Mouse (Mus musculus): ENCODE data around the gene Elmo3. TPM values are rescaled to one million over a fixed set of nuclear protein-coding genes. Genes with fewer than 3 reads are reported as not detected.

Gene Elmo3
- polyA plus RNA-seq, 1 experiment from 2014 or later: 14.8 TPM

DNA sequence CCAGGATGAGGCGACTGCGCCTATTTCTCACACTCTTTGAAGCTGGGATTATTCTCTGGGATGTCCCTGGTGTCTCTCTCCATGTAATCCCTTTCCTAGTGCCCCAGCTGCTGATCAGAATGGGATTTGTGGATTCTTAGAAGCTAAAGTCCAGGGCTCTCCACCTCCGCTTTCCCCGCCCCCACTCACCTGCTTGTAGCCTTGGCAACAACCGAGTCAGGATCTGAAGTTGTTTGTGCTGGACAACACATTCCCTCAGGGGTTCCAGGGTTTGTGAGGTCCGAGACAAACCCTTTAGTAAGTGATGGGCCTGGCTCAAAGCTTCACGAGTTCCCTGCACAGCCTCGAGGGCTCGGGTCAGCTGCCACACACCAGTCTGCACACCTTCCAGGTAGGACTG lies 10.6 kb upstream of the Elmo3 start:
- Histone ChIP-seq H3K36me3 (ENCODE audit: control insufficient read depth, insufficient read depth, low read length) (no peaks in the 10 kb centered on the region; the same call in 1 of the 2 replicates), H3K9me3 (ENCODE audit: control insufficient read depth, low read length) (no peaks in the 10 kb centered on the region), H3K4me1 (replicated peaks; ENCODE audit: control insufficient read depth, insufficient read depth, low read length) (peaks cover 28% of the 10 kb centered on the region), H3K9ac (ENCODE audit: low read length) (peak overlapping the region; percentile 12; the same call in 1 of the 2 replicates), H3K4me2 (ENCODE audit: low read depth, low read length) (peak overlapping the region; percentile 51), H3K27me3 (ENCODE audit: control insufficient read depth, insufficient read depth, low read depth, low read length) (peaks cover 7% of the 10 kb centered on the region), H3K4me3 (ENCODE audit: low read length) (peak overlapping the region; percentile 34), H3K27ac (ENCODE audit: low read length) (no peak overlapping the region)
- no peak for ATAC-seq (ENCODE audit: low read depth)
- WGBS: 56% methylated on average over 9 of the region's 9 CpGs

DNA sequence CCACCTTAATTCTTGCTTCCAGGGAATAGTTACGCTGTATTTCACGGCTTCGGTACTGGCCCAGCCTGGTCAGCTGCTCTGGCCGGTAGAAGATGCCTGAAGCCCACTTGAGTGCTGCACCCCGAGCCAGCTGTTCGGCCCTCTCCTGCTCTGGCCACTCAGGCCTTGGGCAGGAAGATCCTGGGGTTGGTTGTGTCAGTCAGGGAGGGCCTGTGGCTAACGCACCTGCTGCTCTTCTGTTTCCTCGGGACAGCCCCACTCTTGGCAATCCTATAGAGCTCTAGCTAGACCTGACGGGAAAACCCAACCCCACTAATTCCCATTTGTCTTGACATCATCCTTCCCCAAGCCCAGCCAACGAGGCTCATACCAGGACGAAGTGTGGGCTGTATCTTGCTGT lies 10.1 kb upstream of the Elmo3 start:
- H3K36me3 ChIP-seq (ENCODE audit: control insufficient read depth, insufficient read depth, low read length): peaks cover 5% of the 10 kb centered on the region
- no peak for ATAC-seq (ENCODE audit: low read depth)
- H3K27me3 ChIP-seq (ENCODE audit: control insufficient read depth, insufficient read depth, low read depth, low read length): peaks cover 6% of the 10 kb centered on the region
- peak overlapping the region; percentile 12; the same call in 1 of the 2 replicates for H3K9ac ChIP-seq (ENCODE audit: low read length)
- peak overlapping the region; percentile 34 for H3K4me3 ChIP-seq (ENCODE audit: low read length)
- no peaks in the 10 kb centered on the region for H3K9me3 ChIP-seq (ENCODE audit: control insufficient read depth, low read length)
- WGBS: 47% methylated on average over 11 of the region's 11 CpGs
- H3K4me1 ChIP-seq (replicated peaks; ENCODE audit: control insufficient read depth, insufficient read depth, low read length): peaks cover 24% of the 10 kb centered on the region
- H3K4me2 ChIP-seq (ENCODE audit: low read depth, low read length): peak overlapping the region; percentile 51
- peak overlapping the region; percentile 78 for H3K27ac ChIP-seq (ENCODE audit: low read length)

- 46% methylated on average over 11 of the region's 11 CpGs for WGBS
- peak within 1 kb of the TSS; percentile 78 for H3K27ac ChIP-seq (ENCODE audit: low read length)
- peak within 1 kb of the TSS; percentile 12 for H3K9ac ChIP-seq (ENCODE audit: low read length)
- H3K9me3 ChIP-seq (ENCODE audit: control insufficient read depth, low read length): no peaks in the 10 kb centered on the region
- ATAC-seq (ENCODE audit: low read depth): peak; percentile 10; the same call in 1 of the 2 replicates
- H3K4me3 ChIP-seq (ENCODE audit: low read length): peak within 1 kb of the TSS; percentile 83
- peaks cover 17% of the 10 kb centered on the region for H3K4me1 ChIP-seq (replicated peaks; ENCODE audit: control insufficient read depth, insufficient read depth, low read length)
- H3K36me3 ChIP-seq (ENCODE audit: control insufficient read depth, insufficient read depth, low read length): peaks cover 10% of the 10 kb centered on the region
- H3K4me2 ChIP-seq (ENCODE audit: low read depth, low read length): peak within 1 kb of the TSS; percentile 98
- H3K27me3 ChIP-seq (ENCODE audit: control insufficient read depth, insufficient read depth, low read depth, low read length): no peaks in the 10 kb centered on the region
Observed at GRCm38 (mm10) chr8:105295895-105296573, 9.4 kb upstream of the Elmo3 start, which contains the start of gene Exoc3l. TSS of gene Exoc3l (minus strand) at chr8:105296101.

DNA sequence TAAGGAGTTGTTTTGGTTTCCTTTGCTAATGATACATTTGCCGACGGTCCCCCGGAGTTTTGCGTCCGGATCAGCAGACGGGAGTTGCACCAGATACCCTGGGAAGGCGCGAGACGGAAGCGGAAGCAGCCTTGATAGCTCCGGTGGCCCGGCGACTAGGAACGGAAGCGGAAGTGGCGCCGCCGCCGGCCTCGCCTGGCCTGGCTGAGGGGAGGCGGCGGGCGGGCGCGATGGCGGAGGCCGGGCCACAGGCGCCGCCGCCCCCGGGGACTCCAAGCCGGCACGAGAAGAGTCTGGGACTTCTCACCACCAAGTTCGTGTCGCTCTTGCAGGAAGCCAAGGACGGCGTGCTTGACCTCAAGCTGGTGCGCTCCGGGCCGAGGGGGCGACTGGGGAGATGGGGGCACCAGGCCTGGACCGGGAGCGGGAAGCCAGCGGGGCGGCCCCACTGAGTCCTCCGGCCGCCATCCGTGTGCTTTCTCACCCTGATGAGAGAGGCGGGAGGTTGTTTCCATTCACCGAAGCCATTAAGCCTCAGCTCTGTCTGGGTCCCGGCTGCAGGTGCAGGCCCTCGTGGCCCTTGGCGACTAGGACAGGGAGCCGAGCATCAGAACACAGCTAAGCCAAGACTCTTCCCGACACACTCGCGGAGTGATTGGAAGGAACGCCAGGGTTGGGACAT lies 7.7 kb upstream of the Elmo3 start, which contains the start of gene E2f4:
E2f4 (plus strand) TSS at position 153 of the 682 bp plus-strand sequence.
- H3K4me1 ChIP-seq (replicated peaks; ENCODE audit: control insufficient read depth, insufficient read depth, low read length): peaks cover 17% of the 10 kb centered on the region
- H3K9me3 ChIP-seq (ENCODE audit: control insufficient read depth, low read length): no peaks in the 10 kb centered on the region
- H3K27ac ChIP-seq (ENCODE audit: low read length): peak within 1 kb of the TSS; percentile 78
- peak; percentile 90 for ATAC-seq (ENCODE audit: low read depth)
- peak within 1 kb of the TSS; percentile 98 for H3K4me2 ChIP-seq (ENCODE audit: low read depth, low read length)
- H3K4me3 ChIP-seq (ENCODE audit: low read length): peak within 1 kb of the TSS; percentile 83
- H3K9ac ChIP-seq (ENCODE audit: low read length): peak within 1 kb of the TSS; percentile 89
- under 1% methylated on average over 50 of the region's 58 CpGs for WGBS
- no peaks in the 10 kb centered on the region for H3K27me3 ChIP-seq (ENCODE audit: control insufficient read depth, insufficient read depth, low read depth, low read length)
- H3K36me3 ChIP-seq (ENCODE audit: control insufficient read depth, insufficient read depth, low read length): peaks cover 23% of the 10 kb centered on the region

- Histone ChIP-seq H3K9me3 (ENCODE audit: control insufficient read depth, low read length) (no peaks in the 10 kb centered on the region), H3K27me3 (ENCODE audit: control insufficient read depth, insufficient read depth, low read depth, low read length) (no peaks in the 10 kb centered on the region), H3K4me1 (replicated peaks; ENCODE audit: control insufficient read depth, insufficient read depth, low read length) (peaks cover 17% of the 10 kb centered on the region), H3K27ac (ENCODE audit: low read length) (no peak overlapping the region), H3K36me3 (ENCODE audit: control insufficient read depth, insufficient read depth, low read length) (peaks cover 29% of the 10 kb centered on the region), H3K4me3 (ENCODE audit: low read length) (peak overlapping the region; percentile 83), H3K4me2 (ENCODE audit: low read depth, low read length) (peak overlapping the region; percentile 98), H3K9ac (ENCODE audit: low read length) (peak overlapping the region; percentile 89)
- no peak for ATAC-seq (ENCODE audit: low read depth)
- 47% methylated on average over 18 of the region's 18 CpGs for WGBS
Observed at GRCm38 (mm10) chr8:105298351-105299252, 6.8 kb upstream of the Elmo3 start.

DNA sequence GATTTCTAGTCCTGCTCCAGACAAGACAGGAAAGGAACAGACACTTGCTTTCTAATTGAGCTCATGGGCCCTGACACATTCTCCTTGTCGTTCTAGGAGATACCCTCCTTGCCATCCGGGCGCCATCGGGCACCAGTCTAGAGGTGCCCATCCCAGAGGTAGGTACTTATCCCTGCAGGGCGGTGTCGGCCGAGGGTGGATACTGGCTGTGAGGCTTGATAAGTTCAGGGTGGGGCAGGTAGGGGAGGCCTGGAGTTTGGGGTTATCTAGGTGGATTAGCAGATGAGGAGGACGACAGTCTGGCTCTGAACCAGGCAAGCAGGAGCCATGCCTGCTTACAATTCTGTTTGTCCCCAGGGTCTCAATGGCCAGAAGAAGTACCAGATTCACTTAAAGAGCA lies 5.4 kb upstream of the Elmo3 start:
- Histone ChIP-seq H3K36me3 (ENCODE audit: control insufficient read depth, insufficient read depth, low read length) (peaks cover 29% of the 10 kb centered on the region), H3K27ac (ENCODE audit: low read length) (no peak overlapping the region), H3K27me3 (ENCODE audit: control insufficient read depth, insufficient read depth, low read depth, low read length) (no peaks in the 10 kb centered on the region), H3K4me3 (ENCODE audit: low read length) (no peak overlapping the region), H3K4me2 (ENCODE audit: low read depth, low read length) (no peak overlapping the region), H3K4me1 (replicated peaks; ENCODE audit: control insufficient read depth, insufficient read depth, low read length) (peaks cover 28% of the 10 kb centered on the region), H3K9ac (ENCODE audit: low read length) (no peak overlapping the region), H3K9me3 (ENCODE audit: control insufficient read depth, low read length) (no peaks in the 10 kb centered on the region)
- no peak for ATAC-seq (ENCODE audit: low read depth)
- 91% methylated on average over 8 of the region's 8 CpGs for WGBS

GRCm38 (mm10) chr8:105303396-105303795 lies 2.0 kb upstream of the Elmo3 start:
- H3K4me1 ChIP-seq (replicated peaks; ENCODE audit: control insufficient read depth, insufficient read depth, low read length): peaks cover 30% of the 10 kb centered on the region
- peaks cover 38% of the 10 kb centered on the region for H3K36me3 ChIP-seq (ENCODE audit: control insufficient read depth, insufficient read depth, low read length)
- no peak overlapping the region for H3K9ac ChIP-seq (ENCODE audit: low read length)

GRCm38 (mm10) chr8:105303874-105304273 lies 1.5 kb upstream of the Elmo3 start:
- peaks cover 40% of the 10 kb centered on the region for H3K36me3 ChIP-seq (ENCODE audit: control insufficient read depth, insufficient read depth, low read length)
- WGBS: 54% methylated on average over 9 of the region's 9 CpGs
- H3K4me1 ChIP-seq (replicated peaks; ENCODE audit: control insufficient read depth, insufficient read depth, low read length): peaks cover 25% of the 10 kb centered on the region
- no peak overlapping the region for H3K4me3 ChIP-seq (ENCODE audit: low read length)
- H3K9me3 ChIP-seq (ENCODE audit: control insufficient read depth, low read length): no peaks in the 10 kb centered on the region
- ATAC-seq (ENCODE audit: low read depth): no peak
- H3K9ac ChIP-seq (ENCODE audit: low read length): no peak overlapping the region
- H3K27ac ChIP-seq (ENCODE audit: low read length): 0 out of 2 replicates have a peak overlapping the region, but pooled peaks have one; percentile 19
- H3K4me2 ChIP-seq (ENCODE audit: low read depth, low read length): no peak overlapping the region
- H3K27me3 ChIP-seq (ENCODE audit: control insufficient read depth, insufficient read depth, low read depth, low read length): no peaks in the 10 kb centered on the region

More at GRCm38 (mm10) chr8:105303396-105303795, 2.0 kb upstream of the Elmo3 start:
- no peaks in the 10 kb centered on the region for H3K27me3 ChIP-seq (ENCODE audit: control insufficient read depth, insufficient read depth, low read depth, low read length)
- WGBS: 78% methylated on average over 8 of the region's 8 CpGs
- H3K4me2 ChIP-seq (ENCODE audit: low read depth, low read length): no peak overlapping the region
- no peak for ATAC-seq (ENCODE audit: low read depth)
- H3K4me3 ChIP-seq (ENCODE audit: low read length): no peak overlapping the region
- H3K9me3 ChIP-seq (ENCODE audit: control insufficient read depth, low read length): no peaks in the 10 kb centered on the region
- no peak overlapping the region for H3K27ac ChIP-seq (ENCODE audit: low read length)
